Mouse (Mus musculus) natural killer cell, adult 2 months (primary cell): Measurements from ENCODE around the gene Olfr785.
"Not testable (repeated sequence)": the region's sequence is repeated elsewhere in the genome, so short reads cannot be mapped to it uniquely, and the experiment has no call there.

Experiments used
- DNase-seq, 2 experiments: peaks; one replicate each; pipeline ENCODE4 v3.0.0; 2022; ENCODE audit warnings: low spot score in 2 of 2

The Olfr785 gene

DNA sequence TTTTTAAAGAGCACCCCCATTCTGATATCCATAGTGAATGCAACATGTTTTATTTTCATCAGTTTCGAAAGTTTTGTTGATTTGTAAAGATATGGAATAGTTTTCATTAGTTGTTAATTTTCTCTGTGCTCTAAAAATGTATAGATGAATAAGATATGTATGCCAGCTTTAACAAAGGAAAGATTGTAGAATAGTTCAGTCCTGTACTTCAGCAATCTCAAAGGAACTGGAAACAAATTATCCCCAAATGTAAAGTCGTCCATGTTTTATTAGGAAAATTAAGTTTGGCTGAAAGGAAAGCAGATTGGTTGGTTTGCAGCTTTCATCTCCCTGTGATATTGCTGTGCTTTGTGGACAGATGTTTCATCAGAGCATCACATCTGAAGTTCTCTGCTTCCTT is at the start of gene Olfr785:
TSS of gene Olfr785 (plus strand) at position 301 of the 400 bp plus-strand sequence.
- DNase-seq = no peak

GRCm38 (mm10) chr10:129356496-129356895 is 48.7 kb upstream of the Olfr785 start:
- not testable (repeated sequence) for DNase-seq

- no peak for DNase-seq
Observed at GRCm38 (mm10) chr10:129357307-129357706, 47.9 kb upstream of the Olfr785 start.

DNA sequence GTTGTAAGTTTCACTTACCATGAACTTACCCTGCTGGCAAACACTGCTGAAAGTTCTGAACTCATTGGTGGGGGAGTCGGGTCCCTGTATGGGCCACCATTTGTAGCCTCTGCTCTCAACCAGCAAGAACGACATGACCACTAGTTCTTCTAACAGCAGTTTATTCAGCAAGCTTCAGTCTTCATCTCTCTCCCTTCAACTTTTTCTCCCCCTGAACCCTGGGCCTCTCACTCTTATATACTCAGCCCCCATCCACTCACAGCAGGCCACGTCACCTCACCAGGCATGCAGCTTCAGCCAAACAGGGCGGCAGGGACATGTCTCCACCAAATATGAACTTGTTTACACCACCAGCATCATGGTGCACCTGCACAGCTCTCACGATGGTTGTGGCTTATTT is 31.2 kb upstream of the Olfr785 start:
- not testable (repeated sequence) for DNase-seq

- no peak for DNase-seq
Observed at GRCm38 (mm10) chr10:129383783-129384182, 21.4 kb upstream of the Olfr785 start, which contains the start of gene Olfr784. Gene Olfr784 (plus strand): TSS chr10:129384083.

- no peak for DNase-seq
Observed at GRCm38 (mm10) chr10:129400892-129401291, 4.3 kb upstream of the Olfr785 start.

GRCm38 (mm10) chr10:129427006-129427405 is 21.8 kb downstream of the Olfr785 start, which contains the start of gene Olfr786:
Gene Olfr786 (plus strand): TSS chr10:129427306.
- no peak for DNase-seq
